22 mouse cellular contexts compared by ENCODE assay signal in genomic region chr10:60220607-60221006, GRCm38 (mm10). TPM values are rescaled to one million over a fixed set of nuclear protein-coding genes. Genes with fewer than 3 reads are reported as not detected.
A peak's percentile ranks its signal among the peaks of the same experiment; 100 is the strongest.
DNase-seq lines count a peak whose midpoint lies in the region; ATAC-seq and TF ChIP-seq lines count a peak whose summit lies in the region.
"Had no signal": no experiment of that assay in that cellular context is flagged by ENCODE, and none has a peak within 500 bp of the region (broad histone marks: within the 10 kb centered on the region; RNA-seq: fewer than 3 reads in every experiment).

No protein-coding gene starts in this region.

- no peak for TF ChIP-seq RAD21 in CH12.LX (IDR thresholded peaks at IDR 0.05; ENCODE audit: low read depth, low read length)

- peak overlapping the region; percentile 86 for H3K4me2 ChIP-seq in limb, embryonic 13.5 days (replicated peaks)
- peak overlapping the region; percentile 94 for H3K4me2 ChIP-seq in neural tube, embryonic 13.5 days
- H3K4me2 ChIP-seq in CH12.LX (ENCODE audit: insufficient read depth, low read depth, poor library complexity, severe bottlenecking): peak overlapping the region; percentile 69
- peak overlapping the region; percentile 81 for H3K4me2 ChIP-seq in embryonic facial prominence, embryonic 14.5 days (ENCODE audit: low read depth, low read length)
- H3K4me2 ChIP-seq: heart, embryonic 11.5 days; heart, embryonic 15.5 days; hindbrain, embryonic 13.5 days had no signal

- 0 out of 2 replicates have a peak, but pooled peaks have one; percentile 3 for TF ChIP-seq POLR2A in CH12.LX (IDR thresholded peaks at IDR 0.05; ENCODE audit: low read depth, low read length)

- no peak for TF ChIP-seq CTCF in CH12.LX (conservative IDR thresholded peaks at IDR 0.05 in 1 of 2, IDR thresholded peaks at IDR 0.05 in 1 of 2; ENCODE audit: low read depth in 2 of 2, low read length in 2 of 2)

- no peak overlapping the region for H3K9ac ChIP-seq in limb, embryonic 13.5 days
- H3K9ac ChIP-seq in neural tube, embryonic 13.5 days: no peak overlapping the region
- H3K9ac ChIP-seq in CH12.LX (ENCODE audit: insufficient read depth, low read depth): peak overlapping the region; percentile 85
- no peak overlapping the region for H3K9ac ChIP-seq in embryonic facial prominence, embryonic 14.5 days (ENCODE audit: low read depth, low read length)
- H3K9ac ChIP-seq: forebrain, embryonic 13.5 days; forebrain, postnatal 0 days; heart, embryonic 15.5 days; hindbrain, embryonic 13.5 days had no signal

- DNase-seq in limb, embryonic 10.5 days (ENCODE audit: low spot score): no peak
- DNase-seq in neural tube, embryonic 10.5 days (ENCODE audit: extremely low spot score, low spot score): no peak
- no peak for DNase-seq in CH12.LX (ENCODE audit: extremely low read depth)
- no peak for DNase-seq in embryonic facial prominence, embryonic 14.5 days (ENCODE audit: low spot score)
- DNase-seq in c-Kit-positive CD71-positive TER-119-positive erythroid progenitor cells, embryonic 14.5 days (ENCODE audit: low spot score): no peak
- DNase-seq in B cell, adult 2 months: no peak
- DNase-seq: adrenal gland, postnatal 10 days; cerebellum, adult 2 months; cerebellum, postnatal 10 days; forebrain, postnatal 0 days; gastrocnemius, postnatal 14 days; heart, adult 2 months; heart, postnatal 14 days had no signal

- no peaks in the 10 kb centered on the region; the same call in 1 of the 2 replicates for H3K36me3 ChIP-seq in limb, embryonic 13.5 days
- no peaks in the 10 kb centered on the region for H3K36me3 ChIP-seq in limb, embryonic 10.5 days
- no peaks in the 10 kb centered on the region for H3K36me3 ChIP-seq in neural tube, embryonic 13.5 days
- peaks cover 0 to 13% of the 10 kb centered on the region in 2 experiments for H3K36me3 ChIP-seq in CH12.LX (replicated peaks in 1 of 2; ENCODE audit: control insufficient read depth in 1 of 2, insufficient read depth in 1 of 2, low read length in 1 of 2)
- no peaks in the 10 kb centered on the region for H3K36me3 ChIP-seq in embryonic facial prominence, embryonic 14.5 days (ENCODE audit: control insufficient read depth, insufficient read depth, low read length)
- H3K36me3 ChIP-seq: heart, embryonic 15.5 days; hindbrain, embryonic 13.5 days had no signal

- H3K79me2 ChIP-seq in CH12.LX (replicated peaks; ENCODE audit: control insufficient read depth, extremely low read depth, insufficient read depth, poor library complexity, severe bottlenecking): peaks cover 21% of the 10 kb centered on the region

- H3K27ac ChIP-seq in limb, embryonic 13.5 days: no peak overlapping the region
- H3K27ac ChIP-seq in limb, embryonic 10.5 days: no peak overlapping the region
- no peak overlapping the region for H3K27ac ChIP-seq in neural tube, embryonic 13.5 days (replicated peaks)
- H3K27ac ChIP-seq in CH12.LX (ENCODE audit: insufficient read depth, low read depth): peak overlapping the region; percentile 61
- no peak overlapping the region for H3K27ac ChIP-seq in embryonic facial prominence, embryonic 14.5 days (replicated peaks; ENCODE audit: low read depth, low read length)
- H3K27ac ChIP-seq: forebrain, embryonic 13.5 days; heart, adult 2 months; heart, embryonic 15.5 days; hindbrain, embryonic 13.5 days; hindbrain, postnatal 0 days had no signal

- dilution Hi-C loops in CH12.LX (cut with MboI; ENCODE audit: extremely low pct_ligation_motif_present, extremely low pct_unique_long_range_greater_than_20kb, low sequenced_read_pairs): no loop called here

- WGBS in limb, embryonic 13.5 days: 86% methylated on average over 4 of the region's 4 CpGs
- 91% methylated on average over 4 of the region's 4 CpGs for WGBS in limb, embryonic 10.5 days
- WGBS in neural tube, embryonic 13.5 days: 89% methylated on average over 4 of the region's 4 CpGs
- WGBS in embryonic facial prominence, embryonic 14.5 days: 77% methylated on average over 4 of the region's 4 CpGs

- H3K4me3 ChIP-seq in limb, embryonic 13.5 days: no peak overlapping the region
- no peak overlapping the region for H3K4me3 ChIP-seq in limb, embryonic 10.5 days
- H3K4me3 ChIP-seq in neural tube, embryonic 13.5 days: no peak overlapping the region
- H3K4me3 ChIP-seq in CH12.LX (replicated peaks in 1 of 3; ENCODE audit: low read depth in 2 of 3, low read length in 2 of 3, poor library complexity in 1 of 3): peak overlapping the region; percentile 86 to 89 (median 88)
- no peak overlapping the region for H3K4me3 ChIP-seq in embryonic facial prominence, embryonic 14.5 days (ENCODE audit: low read depth, low read length)
- H3K4me3 ChIP-seq: forebrain, embryonic 13.5 days; heart, adult 2 months; heart, embryonic 15.5 days; hindbrain, embryonic 13.5 days had no signal

- in situ Hi-C loops in CH12.LX (cut with MboI; ENCODE audit: low pct_ligation_motif_present, low pct_unique_long_range_greater_than_20kb, low sequenced_read_pairs): no loop called here

- H3K4me1 ChIP-seq in limb, embryonic 13.5 days: peaks cover 37% of the 10 kb centered on the region
- peaks cover 25% of the 10 kb centered on the region for H3K4me1 ChIP-seq in limb, embryonic 10.5 days
- peaks cover 42% of the 10 kb centered on the region for H3K4me1 ChIP-seq in neural tube, embryonic 13.5 days (replicated peaks)
- H3K4me1 ChIP-seq in CH12.LX (ENCODE audit: control insufficient read depth in 1 of 2, insufficient read depth in 2 of 2): peaks cover 19 to 36% of the 10 kb centered on the region in 2 experiments
- H3K4me1 ChIP-seq in embryonic facial prominence, embryonic 14.5 days (ENCODE audit: control insufficient read depth, insufficient read depth, low read length): peaks cover 18% of the 10 kb centered on the region

- ATAC-seq in limb, embryonic 13.5 days (ENCODE audit: low FRiP score, low read depth): no peak
- no peak for ATAC-seq in neural tube, embryonic 13.5 days (ENCODE audit: low read depth)
- ATAC-seq in embryonic facial prominence, embryonic 14.5 days (ENCODE audit: low read depth): no peak
- ATAC-seq: CD4-positive, CD25-positive, alpha-beta regulatory T cell, adult 4 months; forebrain, embryonic 13.5 days; forebrain, postnatal 0 days; hindbrain, postnatal 0 days had no signal

- no peaks in the 10 kb centered on the region; the same call in 1 of the 2 replicates for H3K27me3 ChIP-seq in limb, embryonic 13.5 days
- H3K27me3 ChIP-seq in limb, embryonic 10.5 days (ENCODE audit: low read depth, poor library complexity, severe bottlenecking): peaks cover 37% of the 10 kb centered on the region
- peaks cover 30% of the 10 kb centered on the region for H3K27me3 ChIP-seq in neural tube, embryonic 13.5 days
- H3K27me3 ChIP-seq in CH12.LX (replicated peaks): no peaks in the 10 kb centered on the region
- H3K27me3 ChIP-seq in embryonic facial prominence, embryonic 14.5 days (replicated peaks; ENCODE audit: control insufficient read depth, insufficient read depth, low read length): no peaks in the 10 kb centered on the region
- H3K27me3 ChIP-seq: forebrain, embryonic 13.5 days had no signal

- TF ChIP-seq EP300 in CH12.LX (IDR thresholded peaks at IDR 0.05; ENCODE audit: low read length): no peak

- 0 out of 2 replicates have a peak, but pooled peaks cover 6% of the 10 kb centered on the region for H3K9me3 ChIP-seq in limb, embryonic 13.5 days
- no peaks in the 10 kb centered on the region for H3K9me3 ChIP-seq in limb, embryonic 10.5 days (replicated peaks)
- no peaks in the 10 kb centered on the region for H3K9me3 ChIP-seq in neural tube, embryonic 13.5 days
- peaks cover 2% of the 10 kb centered on the region for H3K9me3 ChIP-seq in CH12.LX (replicated peaks; ENCODE audit: low read length)
- H3K9me3 ChIP-seq in embryonic facial prominence, embryonic 14.5 days (ENCODE audit: control insufficient read depth, low read length): no peaks in the 10 kb centered on the region
- H3K9me3 ChIP-seq: forebrain, embryonic 13.5 days; heart, embryonic 15.5 days; hindbrain, embryonic 13.5 days had no signal

TF ChIP-seq in CH12.LX, 34 proteins besides CTCF, POLR2A, EP300 and RAD21:
- TF ChIP-seq ZMIZ1 (IDR thresholded peaks at IDR 0.05; ENCODE audit: low read depth, low read length): no peak
- 0 out of 2 replicates have a peak, but pooled peaks have one; percentile 6 for TF ChIP-seq SIN3A (IDR thresholded peaks at IDR 0.05; ENCODE audit: low read length)

RNA-seq across cellular contexts. Expression of gene Chst3, which starts 1.5 kb away (rescaled TPM):
- 3.1 and 3.7 TPM in 2 replicates for polyA plus RNA-seq in limb, embryonic 13.5 days (2015; fragmentation: Nextera tagmentation; extraction: Ambion mirVana)
- polyA plus RNA-seq in limb, embryonic 10.5 days (2016; fragmentation: Nextera tagmentation; extraction: Ambion mirVana): 1.4 and 2.0 TPM in 2 replicates
- 1.9 and 2.7 TPM in 2 replicates for polyA plus RNA-seq in neural tube, embryonic 13.5 days (2015; fragmentation: Nextera tagmentation; extraction: Ambion mirVana)
- total RNA-seq in CH12.LX (2012; rRNA removed) (4.4 and 5.2 TPM in 2 replicates), CH12.LX (2014; rRNA removed) (7.4 and 7.5 TPM in 2 replicates)
- 11.0 and 12.2 TPM in 2 replicates for polyA plus RNA-seq in CH12.LX (2012; ENCODE audit: insufficient read length, low read depth)
- 1.3 TPM in 2 replicates for polyA plus RNA-seq in embryonic facial prominence, embryonic 14.5 days (2014; fragmentation: Nextera tagmentation; extraction: Ambion mirVana)
- total RNA-seq: MEL had no signal

RNA-seq across cellular contexts. Expression of gene Psap, which starts 56.8 kb away (rescaled TPM):
- 103 and 104 TPM in 2 replicates for polyA plus RNA-seq in limb, embryonic 13.5 days (2015; fragmentation: Nextera tagmentation; extraction: Ambion mirVana)
- polyA plus RNA-seq in limb, embryonic 10.5 days (2016; fragmentation: Nextera tagmentation; extraction: Ambion mirVana): 36.2 and 41.0 TPM in 2 replicates
- 136 and 140 TPM in 2 replicates for polyA plus RNA-seq in neural tube, embryonic 13.5 days (2015; fragmentation: Nextera tagmentation; extraction: Ambion mirVana)
- total RNA-seq in CH12.LX (2012; rRNA removed) (300 and 318 TPM in 2 replicates), CH12.LX (2014; rRNA removed) (223 and 251 TPM in 2 replicates)
- 465 and 470 TPM in 2 replicates for polyA plus RNA-seq in CH12.LX (2012; ENCODE audit: insufficient read length, low read depth)
- polyA plus RNA-seq in embryonic facial prominence, embryonic 14.5 days (2014; fragmentation: Nextera tagmentation; extraction: Ambion mirVana): 124 and 134 TPM in 2 replicates

Comparison
In these comparisons a context has a peak if more than half of its experiments do, and no peak if none do; other contexts are left out.
1. H3K4me3 ChIP-seq: peak in CH12.LX (3 of 3); none in limb, embryonic 13.5 days (single experiment), limb, embryonic 10.5 days (single experiment), neural tube, embryonic 13.5 days (single experiment) and embryonic facial prominence, embryonic 14.5 days (single experiment).
2. Peak in every context shown above with its lines, with median percentiles within 50 percentile points of each other: H3K4me2 ChIP-seq.